In genomic region chr2:59756137-59756753, GRCm38 (mm10) we compare ENCODE assay signal across 19 mouse cellular contexts.
DNase-seq lines count a peak whose midpoint lies in the region; ATAC-seq lines count a peak whose summit lies in the region.
"Had no signal": no experiment of that assay in that cellular context is flagged by ENCODE, and none has a peak within 500 bp of the region (broad histone marks: within the 10 kb centered on the region; RNA-seq: fewer than 3 reads in every experiment).

No protein-coding gene starts in this region.

- intact Hi-C loops in heart, postnatal 10 days (cut with DNase I): no loop called here

- no peak overlapping the region for H3K9ac ChIP-seq in heart, embryonic 15.5 days
- no peak overlapping the region for H3K9ac ChIP-seq in embryonic facial prominence, embryonic 12.5 days
- H3K9ac ChIP-seq: hindbrain, embryonic 14.5 days; intestine, embryonic 15.5 days; liver, postnatal 0 days; neural tube, embryonic 12.5 days had no signal

- no peak overlapping the region for H3K4me3 ChIP-seq in heart, embryonic 15.5 days
- no peak overlapping the region for H3K4me3 ChIP-seq in embryonic facial prominence, embryonic 12.5 days
- H3K4me3 ChIP-seq in hindbrain, embryonic 10.5 days: no peak overlapping the region
- H3K4me3 ChIP-seq: intestine, embryonic 15.5 days; left cerebral cortex, adult 2 months; neural tube, embryonic 12.5 days had no signal

- no peak overlapping the region for H3K4me2 ChIP-seq in heart, embryonic 15.5 days
- no peak overlapping the region for H3K4me2 ChIP-seq in embryonic facial prominence, embryonic 12.5 days (replicated peaks)
- H3K4me2 ChIP-seq: hindbrain, embryonic 14.5 days; intestine, embryonic 15.5 days; neural tube, embryonic 12.5 days had no signal

- ATAC-seq in heart, embryonic 15.5 days (replicated peaks; ENCODE audit: insufficient number of reproducible peaks, insufficient read depth, low FRiP score, low read depth): no peak
- ATAC-seq in embryonic facial prominence, embryonic 12.5 days (ENCODE audit: insufficient number of reproducible peaks, insufficient read depth, low FRiP score, low TSS enrichment): no peak
- ATAC-seq: intestine, embryonic 15.5 days; liver, postnatal 0 days had no signal

- H3K27me3 ChIP-seq in heart, embryonic 15.5 days: no peaks in the 10 kb centered on the region
- H3K27me3 ChIP-seq in embryonic facial prominence, embryonic 12.5 days: no peaks in the 10 kb centered on the region
- no peaks in the 10 kb centered on the region for H3K27me3 ChIP-seq in hindbrain, embryonic 10.5 days (ENCODE audit: insufficient read depth, poor library complexity, severe bottlenecking)
- H3K27me3 ChIP-seq: intestine, embryonic 15.5 days; neural tube, embryonic 12.5 days had no signal

- H3K36me3 ChIP-seq in heart, embryonic 15.5 days: no peaks in the 10 kb centered on the region
- H3K36me3 ChIP-seq in embryonic facial prominence, embryonic 12.5 days: 0 out of 2 replicates have a peak, but pooled peaks cover 6% of the 10 kb centered on the region
- no peaks in the 10 kb centered on the region for H3K36me3 ChIP-seq in hindbrain, embryonic 10.5 days
- H3K36me3 ChIP-seq: intestine, embryonic 15.5 days; neural tube, embryonic 12.5 days had no signal

- DNase-seq in heart, postnatal 10 days: no peak
- peak; percentile 37 for DNase-seq in kidney, postnatal 10 days
- no peak for DNase-seq in kidney, postnatal 25 days
- peak; percentile 43 for DNase-seq in ZHBTc4 (ENCODE audit: low read depth, low spot score)
- no peak for DNase-seq in right cerebral cortex, adult 18-20 months
- no peak for DNase-seq in hindbrain, embryonic 10.5 days (ENCODE audit: low spot score)
- DNase-seq: cerebellum, adult 11 months; cerebellum, postnatal 25 days; gastrocnemius, postnatal 14 days; liver; liver, postnatal 0 days; right cerebral cortex, postnatal 4 days; thymus, adult 18-20 months had no signal

- 0 out of 2 replicates have a peak overlapping the region, but pooled peaks have one; percentile 21 for H3K27ac ChIP-seq in heart, embryonic 15.5 days
- 0 out of 2 replicates have a peak overlapping the region, but pooled peaks have one; percentile 26 for H3K27ac ChIP-seq in embryonic facial prominence, embryonic 12.5 days
- no peak overlapping the region for H3K27ac ChIP-seq in hindbrain, embryonic 10.5 days
- H3K27ac ChIP-seq: hindbrain, embryonic 14.5 days; intestine, embryonic 15.5 days; left cerebral cortex, adult 2 months; neural tube, embryonic 12.5 days had no signal

- 72% methylated on average over 13 of the region's 13 CpGs for WGBS in heart, embryonic 15.5 days
- 61% methylated on average over 13 of the region's 13 CpGs for WGBS in embryonic facial prominence, embryonic 12.5 days
- 85% methylated on average over 13 of the region's 13 CpGs for WGBS in hindbrain, embryonic 10.5 days

- H3K4me1 ChIP-seq in heart, embryonic 15.5 days (replicated peaks): peaks cover 35% of the 10 kb centered on the region
- H3K4me1 ChIP-seq in embryonic facial prominence, embryonic 12.5 days: peaks cover 40% of the 10 kb centered on the region
- peaks cover 11% of the 10 kb centered on the region; the same call in 1 of the 2 replicates for H3K4me1 ChIP-seq in hindbrain, embryonic 10.5 days (replicated peaks)
- H3K4me1 ChIP-seq: neural tube, embryonic 12.5 days had no signal

- H3K9me3 ChIP-seq in heart, embryonic 15.5 days (replicated peaks): no peaks in the 10 kb centered on the region
- H3K9me3 ChIP-seq in embryonic facial prominence, embryonic 12.5 days: no peaks in the 10 kb centered on the region
- no peaks in the 10 kb centered on the region for H3K9me3 ChIP-seq in hindbrain, embryonic 10.5 days
- H3K9me3 ChIP-seq: intestine, embryonic 15.5 days; neural tube, embryonic 12.5 days had no signal

Comparison
In these comparisons a context has a peak if more than half of its experiments do, and no peak if none do; other contexts are left out.
1. DNase-seq: peak in kidney, postnatal 10 days (single experiment) and ZHBTc4 (single experiment); none in heart, postnatal 10 days (0 of 2), kidney, postnatal 25 days (0 of 2), right cerebral cortex, adult 18-20 months (single experiment) and hindbrain, embryonic 10.5 days (single experiment).